Mouse (Mus musculus) stomach, postnatal 0 days (tissue): Measurements from ENCODE around the gene Gm49320. TPM values are rescaled to one million over a fixed set of nuclear protein-coding genes. Genes with fewer than 3 reads are reported as not detected.

ENCODE experiments used
- ATAC-seq: fragments of 200-750 bp; cut with Nextera tagmentation; 2 replicates; pipeline ENCODE4 v1.8.0; 2017; ENCODE audit not compliant: low FRiP score, low TSS enrichment
- DNase-seq: peaks from one replicate; pipeline ENCODE4 v3.0.0-alpha.2; 2016; ENCODE audit warnings: low spot score
- H3K27ac ChIP-seq: fragments of 300-500 bp; sonication (generic); replicated peaks from 2 replicates; pipeline ENCODE4 v1.5.1; 2014; ENCODE audit warnings: mild to moderate bottlenecking, control low read depth
- H3K27me3 ChIP-seq: fragments of 300-500 bp; sonication (generic); 2 replicates; pipeline ENCODE4 v1.6.1; 2014; ENCODE audit warnings: low read length; ENCODE audit not compliant: control insufficient read depth, insufficient read depth
- H3K36me3 ChIP-seq: fragments of 300-500 bp; sonication (generic); 2 replicates; pipeline ENCODE4 v1.6.1; 2014; ENCODE audit warnings: low read length, mixed read lengths; ENCODE audit not compliant: control insufficient read depth, insufficient read depth
- H3K4me1 ChIP-seq: fragments of 300-500 bp; sonication (generic); replicated peaks from 2 replicates; pipeline ENCODE4 v1.6.1; 2014; ENCODE audit warnings: antibody characterized with exemption; ENCODE audit not compliant: control insufficient read depth, insufficient read depth
- H3K4me2 ChIP-seq: fragments of 300-500 bp; sonication (generic); replicated peaks from 2 replicates; pipeline ENCODE4 v1.6.1; 2014; ENCODE audit warnings: low read depth, mild to moderate bottlenecking, control low read depth, moderate library complexity
- H3K4me3 ChIP-seq: fragments of 300-500 bp; sonication (generic); 2 replicates; pipeline ENCODE4 v1.5.1; 2014; ENCODE audit warnings: low read depth, low read length, control low read depth
- H3K9ac ChIP-seq: fragments of 300-500 bp; sonication (generic); 2 replicates; pipeline ENCODE4 v1.6.1; 2014; ENCODE audit warnings: mild to moderate bottlenecking, low read length, control low read depth, mixed read lengths
- H3K9me3 ChIP-seq: fragments of 300-500 bp; sonication (generic); 2 replicates; pipeline ENCODE4 v1.6.1; 2016; ENCODE audit warnings: low read length; ENCODE audit not compliant: control insufficient read depth
- CTCF ChIP-seq: IDR thresholded peaks from 2 replicates; pipeline ENCODE4 v1.5.1; 2016; ENCODE audit warnings: antibody characterized with exemption, low read depth, mild to moderate bottlenecking, moderate library complexity
- EP300 ChIP-seq: optimal IDR thresholded peaks from 2 replicates; pipeline ENCODE3; 2016; ENCODE audit warnings: antibody characterized with exemption
- WGBS: fragments of 180-500 bp; shearing (Covaris S2); extraction: QIAGEN DNeasy Blood & Tissue Kit; methylation state at CpG from one replicate; pipeline ENCODE4 v1.1.7; 2014; 5-methylcytosine and 5-hydroxymethylcytosine counted together
- polyA plus RNA-seq: library from polyadenylated mRNA; unstranded; fragments of >200 nt; fragmentation: Nextera tagmentation; extraction: Ambion mirVana; gene quantifications from 2 replicates; pipeline ENCODE4 v1.2.1, GENCODE M21; 2015

The Gm49320 gene
- polyA plus RNA-seq, 1 experiment from 2014 or later = 0.42 TPM

GRCm38 (mm10) chr8:4219617-4220016 is 19.0 kb upstream of the Gm49320 start:
- DNase-seq (no peak), ATAC-seq (no peak)
- H3K27me3 ChIP-seq = peaks cover 6% of the 10 kb centered on the region; the same call in 1 of the 2 replicates
- H3K9ac ChIP-seq = no peak overlapping the region
- H3K27ac ChIP-seq = no peak overlapping the region
- TF ChIP-seq CTCF = no peak
- no peaks in the 10 kb centered on the region for H3K4me1 ChIP-seq
- no peak overlapping the region for H3K4me2 ChIP-seq
- no peaks in the 10 kb centered on the region for H3K9me3 ChIP-seq
- 77% methylated on average over 3 of the region's 3 CpGs for WGBS
- H3K36me3 ChIP-seq = no peaks in the 10 kb centered on the region
- H3K4me3 ChIP-seq = no peak overlapping the region

GRCm38 (mm10) chr8:4222059-4222458 is 16.6 kb upstream of the Gm49320 start:
- DNase-seq (no peak), ATAC-seq (no peak)
- H3K36me3 ChIP-seq = no peaks in the 10 kb centered on the region

GRCm38 (mm10) chr8:4226323-4226722 is 12.3 kb upstream of the Gm49320 start:
- TF ChIP-seq EP300 (no peak), CTCF (peak; percentile 26)
- H3K9me3 ChIP-seq = no peaks in the 10 kb centered on the region
- H3K36me3 ChIP-seq = no peaks in the 10 kb centered on the region
- peak; percentile 25; the same call in 1 of the 2 replicates for ATAC-seq
- H3K4me3 ChIP-seq = peak overlapping the region; percentile 46
- WGBS = 31% methylated on average over 4 of the region's 4 CpGs
- H3K4me1 ChIP-seq = no peaks in the 10 kb centered on the region
- H3K27me3 ChIP-seq = no peaks in the 10 kb centered on the region
- peak overlapping the region; percentile 66 for H3K4me2 ChIP-seq
- DNase-seq = no peak
- peak overlapping the region; percentile 71; the same call in 1 of the 2 replicates for H3K9ac ChIP-seq
- H3K27ac ChIP-seq = no peak overlapping the region

More at GRCm38 (mm10) chr8:4222059-4222458, 16.6 kb upstream of the Gm49320 start:
- Histone ChIP-seq H3K4me3 (no peak overlapping the region), H3K4me1 (no peaks in the 10 kb centered on the region), H3K4me2 (no peak overlapping the region), H3K9me3 (no peaks in the 10 kb centered on the region), H3K27ac (no peak overlapping the region), H3K27me3 (peaks cover 3% of the 10 kb centered on the region; the same call in 1 of the 2 replicates), H3K9ac (no peak overlapping the region)
- TF ChIP-seq CTCF (no peak), EP300 (no peak)

- no peaks in the 10 kb centered on the region for H3K4me1 ChIP-seq
- peak within 1 kb of the TSS; percentile 71 for H3K9ac ChIP-seq
- TF ChIP-seq EP300 (no peak), CTCF (no peak)
- H3K27ac ChIP-seq = peak within 1 kb of the TSS; percentile 40
- peak; percentile 80 for ATAC-seq
- H3K4me2 ChIP-seq = peak within 1 kb of the TSS; percentile 66
- 4% methylated on average over 32 of the region's 33 CpGs for WGBS
- peak; percentile 81 for DNase-seq
- no peaks in the 10 kb centered on the region for H3K27me3 ChIP-seq
- no peaks in the 10 kb centered on the region for H3K36me3 ChIP-seq
- H3K4me3 ChIP-seq = peak within 1 kb of the TSS; percentile 46
- no peaks in the 10 kb centered on the region for H3K9me3 ChIP-seq
Measured at GRCm38 (mm10) chr8:4226739-4227347, 11.8 kb upstream of the Gm49320 start, which contains the start of gene Lrrc8e. Gene Lrrc8e, plus strand, starts transcription at chr8:4226827.

GRCm38 (mm10) chr8:4227919-4228318 is 10.7 kb upstream of the Gm49320 start:
- DNase-seq = no peak
- no peak for ATAC-seq
- WGBS = 93% methylated on average over 4 of the region's 4 CpGs
- no peaks in the 10 kb centered on the region for H3K27me3 ChIP-seq
- H3K36me3 ChIP-seq = no peaks in the 10 kb centered on the region
- no peak overlapping the region for H3K4me2 ChIP-seq
- H3K4me1 ChIP-seq = no peaks in the 10 kb centered on the region
- H3K9me3 ChIP-seq = no peaks in the 10 kb centered on the region
- no peak overlapping the region for H3K4me3 ChIP-seq
- no peak overlapping the region for H3K9ac ChIP-seq
- no peak overlapping the region for H3K27ac ChIP-seq
- TF ChIP-seq CTCF (no peak), EP300 (no peak)

- DNase-seq (no peak), ATAC-seq (no peak)
- Histone ChIP-seq H3K4me3 (no peak overlapping the region), H3K36me3 (no peaks in the 10 kb centered on the region), H3K27ac (no peak overlapping the region), H3K27me3 (no peaks in the 10 kb centered on the region), H3K9ac (no peak overlapping the region), H3K4me2 (no peak overlapping the region), H3K9me3 (no peaks in the 10 kb centered on the region), H3K4me1 (no peaks in the 10 kb centered on the region)
- TF ChIP-seq EP300 (no peak), CTCF (no peak)
- 70% methylated on average over 5 of the region's 5 CpGs for WGBS
Measured at GRCm38 (mm10) chr8:4229784-4230183, 8.9 kb upstream of the Gm49320 start.
